Mouse (Mus musculus) fat pad, adult 2 months (tissue): ENCODE results near the gene Trim31.
"Not testable (repeated sequence)": the region's sequence is repeated elsewhere in the genome, so short reads cannot be mapped to it uniquely, and the experiment has no call there.

Source experiments
- DNase-seq: peaks from one replicate; pipeline ENCODE4 v3.0.0-alpha.2; 2011; ENCODE audit warnings: low read depth, low spot score; ENCODE audit errors: extremely low read depth

Trim31 gene

GRCm38 (mm10) chr17:36897552-36898205, at the start of gene Trim31:
TSS of gene Trim31 (plus strand) at chr17:36898118.
- DNase-seq, result no peak

- DNase-seq, result peak; percentile 80
These were observed 49.0 kb upstream of the Trim31 start for GRCm38 (mm10) chr17:36848911-36849310.

GRCm38 (mm10) chr17:36849992-36850391, 47.9 kb upstream of the Trim31 start:
- no peak for DNase-seq

GRCm38 (mm10) chr17:36851200-36851599, 46.7 kb upstream of the Trim31 start:
- DNase-seq, result no peak

GRCm38 (mm10) chr17:36851627-36852026, 46.3 kb upstream of the Trim31 start:
- no peak for DNase-seq

- DNase-seq, result no peak
These were observed 42.4 kb upstream of the Trim31 start for GRCm38 (mm10) chr17:36855484-36855883.

GRCm38 (mm10) chr17:36856236-36856635, 41.7 kb upstream of the Trim31 start:
- peak; percentile 99 for DNase-seq

- DNase-seq, result no peak
These were observed 39.7 kb upstream of the Trim31 start for GRCm38 (mm10) chr17:36858181-36858580.

- DNase-seq, result no peak
These were observed 36.2 kb upstream of the Trim31 start for GRCm38 (mm10) chr17:36861680-36862079.

- no peak for DNase-seq
These were observed 31.0 kb upstream of the Trim31 start, which contains the start of gene Trim15 for GRCm38 (mm10) chr17:36866719-36867527. TSS of gene Trim15 (minus strand) at chr17:36867210.

- no peak for DNase-seq
These were observed 29.1 kb upstream of the Trim31 start for GRCm38 (mm10) chr17:36868836-36869235.

- DNase-seq, result no peak
These were observed 28.5 kb upstream of the Trim31 start, which contains the start of gene Trim10 for GRCm38 (mm10) chr17:36869284-36869954. TSS of gene Trim10 (plus strand) at chr17:36869574.

GRCm38 (mm10) chr17:36869955-36870810, 27.7 kb upstream of the Trim31 start:
- no peak for DNase-seq

- no peak for DNase-seq
These were observed 23.3 kb upstream of the Trim31 start for GRCm38 (mm10) chr17:36874636-36875035.

- no peak for DNase-seq
These were observed 14.6 kb upstream of the Trim31 start for GRCm38 (mm10) chr17:36883350-36883749.

GRCm38 (mm10) chr17:36885132-36885790, 12.7 kb upstream of the Trim31 start:
- DNase-seq, result no peak

GRCm38 (mm10) chr17:36890073-36890903, 7.6 kb upstream of the Trim31 start, which contains the start of gene Trim40:
TSS of gene Trim40 (minus strand) at chr17:36890123.
- no peak for DNase-seq

- DNase-seq, result not testable (repeated sequence)
These were observed 6.4 kb upstream of the Trim31 start for GRCm38 (mm10) chr17:36891496-36891895.

- DNase-seq, result no peak
These were observed 5.6 kb upstream of the Trim31 start for GRCm38 (mm10) chr17:36892362-36892761.
